Mouse (Mus musculus) thymus, postnatal 10 days (tissue): ENCODE results near the gene Radil.
A peak's percentile ranks its signal among the peaks of the same experiment; 100 is the strongest.

ENCODE experiments used
- DNase-seq, 2 experiments: peaks; one replicate each; pipeline ENCODE4 v3.0.0; 2021; ENCODE audit warnings: low spot score in 2 of 2

The Radil gene

DNA sequence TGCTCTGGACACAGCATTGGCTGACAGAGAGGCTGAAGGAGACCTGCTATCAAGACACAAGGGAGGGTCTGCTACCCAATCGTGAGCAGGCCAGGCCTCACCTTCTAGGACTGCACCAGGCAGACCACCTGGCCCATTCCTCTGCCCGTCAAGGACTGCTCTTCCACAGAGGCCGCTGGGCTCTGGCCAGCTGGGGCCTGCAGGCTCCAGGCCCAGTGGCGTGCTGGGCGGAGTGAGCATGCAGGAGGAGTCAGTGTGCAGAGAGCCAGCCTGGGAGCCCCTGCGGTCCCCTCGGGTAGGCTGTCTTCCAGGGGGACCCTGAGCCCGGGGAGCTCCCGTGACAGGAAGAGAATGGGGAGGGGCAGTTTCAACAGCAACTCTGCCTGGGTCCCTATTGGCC lies 64.2 kb downstream of the Radil start:
- DNase-seq: no peak

DNA sequence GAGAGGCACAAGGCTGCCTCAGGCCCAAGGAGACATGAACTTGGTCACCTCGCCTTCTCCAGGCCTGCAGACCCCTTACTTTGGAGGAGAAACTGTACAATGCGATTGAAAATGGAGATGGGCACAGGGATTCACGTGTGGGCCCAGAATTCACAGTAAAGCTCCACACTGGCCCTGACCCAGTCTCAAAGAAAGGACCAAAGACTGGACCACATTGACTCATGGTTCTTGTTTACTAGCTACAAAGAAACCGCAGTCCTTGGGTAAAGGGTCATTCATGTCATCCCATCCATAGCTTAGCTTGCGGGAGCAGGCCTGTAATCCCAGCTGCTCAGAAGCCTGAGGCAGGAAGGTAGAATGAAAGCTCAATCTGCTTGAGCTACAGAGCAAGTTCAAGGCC lies 67.3 kb downstream of the Radil start:
- DNase-seq: no peak

DNA sequence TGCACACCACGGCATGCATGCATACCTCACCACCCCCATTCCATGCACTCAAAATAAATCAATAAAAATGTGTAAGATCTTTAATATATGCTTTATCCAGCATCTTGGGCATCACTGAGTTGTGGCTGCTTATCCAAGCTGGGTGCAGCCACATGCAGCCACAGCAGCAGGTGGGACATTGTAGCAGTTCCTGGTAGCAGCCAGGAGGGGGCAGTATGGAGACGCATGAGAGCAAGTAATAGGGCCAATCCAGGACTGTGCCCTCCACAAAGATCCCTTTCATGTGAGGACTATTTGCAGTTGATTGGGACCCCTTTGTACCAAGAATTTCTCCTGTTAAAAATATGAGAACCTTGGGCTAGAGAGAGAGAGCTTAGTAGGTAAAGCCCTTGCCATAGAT lies 68.4 kb downstream of the Radil start:
- DNase-seq: no peak

DNA sequence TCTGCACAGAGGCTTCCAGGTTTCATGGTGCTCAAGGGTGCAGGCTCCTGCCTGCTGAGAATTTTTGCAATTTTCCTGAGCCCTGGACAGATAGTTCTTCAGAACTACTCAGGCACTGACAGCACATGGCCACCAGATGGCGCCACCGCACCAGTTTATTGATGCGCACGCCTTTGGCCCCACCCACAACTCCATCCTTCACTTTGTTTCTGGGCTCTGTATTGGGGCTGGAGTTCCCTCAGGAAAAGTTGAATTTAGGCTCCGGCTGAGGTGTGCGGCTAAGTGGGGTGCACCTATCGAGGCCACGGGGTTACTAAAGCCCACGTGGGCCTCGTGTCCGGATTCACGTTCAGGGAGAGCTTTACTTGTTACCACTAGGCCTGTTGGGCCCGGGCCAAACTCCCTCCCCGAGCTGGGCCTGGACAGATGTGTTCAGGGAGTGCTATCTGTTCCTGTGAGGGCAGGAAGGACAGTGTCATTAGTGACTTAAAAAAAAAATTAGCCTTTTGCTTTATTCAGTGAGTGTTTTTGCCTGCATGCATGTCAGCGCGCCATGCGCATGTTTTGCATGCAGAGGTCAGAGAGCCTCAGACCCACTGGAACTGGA lies 72.0 kb downstream of the Radil start:
- DNase-seq: peak in 1 of 2 experiments; percentile 74

DNA sequence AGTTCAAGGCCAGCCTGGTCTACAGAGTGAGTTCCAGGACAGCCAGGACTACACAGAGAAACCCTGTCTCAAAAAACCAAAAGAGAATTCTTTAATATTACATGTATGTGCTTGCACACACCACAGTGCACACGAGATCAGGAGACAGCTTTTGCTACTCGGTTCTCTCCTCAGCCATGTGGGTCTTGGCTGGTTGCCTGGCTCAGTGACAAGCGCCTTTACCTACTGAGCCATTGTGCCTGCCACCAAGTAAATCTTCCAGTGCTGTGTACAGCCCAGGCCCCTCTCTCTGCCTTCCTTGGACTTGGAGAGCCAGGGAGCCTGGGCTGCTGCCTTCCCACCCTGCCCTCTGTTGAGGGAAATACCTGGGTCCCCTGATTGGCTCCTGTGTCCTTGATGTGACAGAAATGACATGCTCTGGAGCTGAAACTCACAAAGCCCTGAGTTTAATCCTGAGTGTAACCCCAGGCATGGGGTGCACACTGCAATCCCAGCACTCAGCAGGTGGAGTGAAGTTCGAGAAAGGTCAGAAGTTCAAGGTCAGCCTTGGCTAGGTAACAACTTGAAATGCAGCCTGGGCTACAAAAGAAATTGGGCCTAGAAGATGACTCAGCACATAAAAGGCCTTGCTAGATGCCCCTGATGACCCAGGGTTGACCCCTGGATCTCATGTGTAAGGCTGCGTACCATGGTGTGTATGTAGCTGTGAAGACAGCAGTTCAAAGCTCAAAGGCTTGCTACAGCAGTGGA lies 72.9 kb downstream of the Radil start:
- no peak for DNase-seq

DNA sequence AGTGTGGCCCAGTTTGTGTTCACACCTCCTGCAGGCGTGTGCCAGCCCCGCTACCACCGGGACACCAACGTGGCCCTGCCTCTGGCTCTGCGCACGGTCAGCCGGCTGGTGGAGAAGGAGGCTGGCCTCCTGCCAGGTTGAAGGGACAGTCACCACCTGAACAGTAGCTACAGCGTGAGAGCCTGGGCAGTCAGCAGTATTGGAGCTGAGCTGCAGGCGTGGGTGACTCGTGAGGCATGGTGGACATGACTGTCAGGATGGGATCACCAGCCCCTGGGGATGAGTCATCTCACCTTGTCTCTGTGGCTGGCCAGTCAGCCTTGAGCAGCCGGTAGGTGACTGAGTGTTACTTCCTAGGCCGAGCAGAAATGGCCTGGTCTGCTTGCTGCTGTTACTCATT lies 73.6 kb downstream of the Radil start:
- DNase-seq: no peak

DNA sequence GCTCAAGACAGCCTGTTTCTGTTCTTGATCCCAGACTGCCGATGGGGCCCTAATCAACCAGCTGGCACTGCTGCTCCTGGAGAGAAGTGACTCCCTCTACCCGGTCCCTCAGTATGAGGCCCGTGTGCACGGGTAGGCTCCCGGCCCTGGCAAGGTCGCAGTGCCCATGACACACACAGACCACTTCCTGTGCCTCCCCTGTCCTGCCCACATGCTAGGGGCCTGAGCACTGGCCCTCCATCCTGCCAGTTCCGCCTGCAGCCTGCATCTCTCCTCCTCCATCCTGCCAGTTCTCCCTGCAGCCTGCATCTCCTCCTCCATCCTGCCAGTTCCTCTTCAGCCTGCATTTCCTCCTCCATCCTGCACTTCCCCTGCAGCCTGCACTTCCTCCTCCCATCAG lies 75.2 kb downstream of the Radil start:
- no peak for DNase-seq

DNA sequence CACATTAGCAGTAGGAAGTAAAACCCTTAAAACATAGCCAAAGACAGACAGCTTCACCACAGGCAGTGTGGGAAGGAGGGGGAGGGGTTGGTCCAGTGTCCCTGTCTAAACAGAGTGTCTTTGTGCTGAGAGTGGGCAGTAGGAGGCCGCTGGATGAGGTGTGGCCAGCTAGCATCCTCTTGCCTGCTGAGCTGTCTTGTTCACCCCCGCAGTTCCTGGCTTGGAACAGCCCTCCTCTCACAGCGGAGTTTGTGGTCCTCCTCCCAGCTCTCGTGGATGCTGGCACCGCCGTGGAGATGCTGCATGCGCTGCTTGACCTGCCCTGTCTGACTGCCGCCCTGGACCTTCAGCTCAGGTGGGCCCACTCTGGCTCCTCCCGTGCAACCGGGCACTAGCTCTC lies 77.2 kb downstream of the Radil start:
- no peak for DNase-seq

DNA sequence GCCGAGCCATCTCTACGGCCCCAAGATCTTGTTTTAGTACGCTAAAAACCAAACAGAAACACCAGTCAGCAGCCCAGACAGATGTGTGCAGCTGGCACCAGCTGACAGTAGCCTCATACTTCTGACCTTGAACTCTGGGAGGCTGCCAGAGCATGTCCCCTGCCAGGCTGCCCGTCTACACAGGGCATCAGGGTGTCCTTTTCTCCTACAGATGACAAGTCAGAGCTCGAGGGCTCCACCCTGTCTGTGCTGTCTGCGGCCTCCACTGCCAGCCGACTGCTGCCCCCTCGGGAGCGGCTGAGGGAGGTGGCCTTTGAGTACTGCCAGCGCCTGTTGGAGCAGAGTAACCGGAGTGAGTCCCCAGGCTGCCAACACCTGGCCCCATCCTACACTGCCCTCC lies 81.1 kb downstream of the Radil start:
- no peak for DNase-seq

DNA sequence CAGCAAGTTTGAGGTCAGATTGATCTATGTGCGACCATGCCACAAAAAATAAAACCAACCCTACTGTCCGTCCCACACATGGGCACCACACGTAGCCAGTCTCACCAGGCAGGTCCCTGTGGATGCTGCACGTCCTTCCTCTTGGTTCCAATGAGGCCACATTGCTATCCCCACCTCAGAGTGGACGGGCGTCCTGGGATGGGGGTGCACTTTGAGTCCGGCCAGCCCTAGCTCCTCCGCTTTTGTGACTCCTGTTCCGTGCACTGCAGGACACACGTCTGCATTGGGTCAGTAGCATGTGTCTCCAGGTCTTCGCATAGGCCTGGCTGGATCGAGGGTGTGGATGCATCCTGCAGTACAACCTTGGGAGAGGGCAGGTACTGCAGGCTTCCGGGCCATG lies 82.5 kb downstream of the Radil start:
- no peak for DNase-seq

DNA sequence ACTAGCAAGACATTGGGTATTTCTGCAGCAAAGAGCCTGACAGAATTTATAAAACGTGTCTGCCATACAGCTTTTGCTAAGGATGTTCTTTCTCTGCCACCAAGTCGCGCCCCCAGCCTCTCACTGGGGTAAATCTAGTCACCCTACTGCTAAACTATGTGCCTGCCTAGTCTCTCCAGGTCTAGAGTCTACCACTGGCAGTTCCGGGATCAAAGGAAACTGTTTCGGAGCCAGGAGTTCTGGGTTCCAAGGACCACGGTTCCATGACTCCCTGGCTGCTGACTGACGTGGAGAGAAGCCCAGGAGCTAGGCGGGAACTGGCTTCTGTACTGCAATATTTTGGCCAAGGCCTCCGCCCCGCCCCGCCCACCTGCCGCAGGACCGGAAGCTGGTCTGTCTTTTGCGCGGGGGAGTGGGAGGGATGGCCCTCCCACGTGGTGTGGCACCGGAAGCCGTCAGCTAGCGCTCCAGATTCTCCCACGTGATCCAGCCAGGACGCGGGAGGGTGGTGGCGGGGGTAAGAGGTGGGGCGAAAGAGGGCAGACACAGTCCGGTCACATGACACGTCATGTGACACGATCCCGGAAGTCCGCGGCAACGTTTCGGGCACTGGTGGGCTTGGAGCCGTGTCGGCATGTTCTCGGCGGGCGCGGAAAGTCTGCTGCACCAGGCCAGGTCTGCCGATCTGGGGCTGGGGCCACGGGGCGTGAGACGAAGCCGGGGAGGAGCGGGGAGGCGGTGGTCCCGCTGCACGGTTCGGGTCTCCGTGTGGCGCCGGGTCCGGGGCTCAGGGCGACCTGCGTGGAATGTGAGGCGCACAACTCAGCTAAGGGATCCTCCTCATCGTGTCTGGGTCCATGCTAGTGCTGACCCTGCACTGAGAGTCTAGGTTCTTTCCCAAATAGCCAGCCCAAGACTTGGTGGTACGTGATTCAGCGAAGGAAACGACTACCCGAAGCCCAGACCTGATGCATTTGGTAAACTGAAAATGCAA lies 87.1 kb downstream of the Radil start, which contains the start of gene Ap5z1:
Gene Ap5z1, plus strand, starts transcription at position 484 of the 994 bp plus-strand sequence.
- DNase-seq: peak; percentile 92 to 95

DNA sequence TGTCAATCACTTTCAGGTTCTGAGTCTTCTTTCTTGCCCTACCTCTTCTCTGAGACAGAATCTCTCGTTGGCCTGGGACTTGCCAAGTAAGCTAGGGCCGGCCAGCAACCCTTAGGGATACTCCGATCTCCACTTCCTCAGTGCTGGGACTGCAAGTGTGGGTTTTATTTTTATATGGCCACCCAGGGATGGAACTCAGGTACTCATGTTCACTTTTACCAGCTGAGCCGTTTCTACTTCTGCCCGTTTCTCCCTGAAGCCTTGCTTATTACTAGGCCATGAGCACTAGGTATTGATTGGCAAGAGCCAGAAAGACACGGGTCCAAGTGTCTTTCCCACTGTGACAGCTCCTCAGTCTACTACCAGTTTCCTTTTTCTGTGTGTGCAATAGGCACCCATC lies 87.9 kb downstream of the Radil start:
- DNase-seq: no peak

DNA sequence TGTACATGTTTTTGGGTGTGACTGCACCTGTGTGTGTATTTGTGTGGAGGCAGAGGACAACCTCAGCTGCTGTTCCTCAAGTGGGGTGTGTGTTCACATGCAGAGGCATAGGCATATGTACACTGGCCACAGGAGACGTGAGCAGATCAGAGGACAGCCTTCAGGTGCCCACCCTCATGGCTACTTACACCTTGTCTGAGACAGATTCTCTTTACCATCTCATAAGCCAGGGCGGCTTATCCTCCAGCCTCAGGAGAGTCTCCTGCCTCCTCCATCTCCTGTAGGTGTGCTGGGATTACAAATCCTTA lies 88.3 kb downstream of the Radil start:
- no peak for DNase-seq

DNA sequence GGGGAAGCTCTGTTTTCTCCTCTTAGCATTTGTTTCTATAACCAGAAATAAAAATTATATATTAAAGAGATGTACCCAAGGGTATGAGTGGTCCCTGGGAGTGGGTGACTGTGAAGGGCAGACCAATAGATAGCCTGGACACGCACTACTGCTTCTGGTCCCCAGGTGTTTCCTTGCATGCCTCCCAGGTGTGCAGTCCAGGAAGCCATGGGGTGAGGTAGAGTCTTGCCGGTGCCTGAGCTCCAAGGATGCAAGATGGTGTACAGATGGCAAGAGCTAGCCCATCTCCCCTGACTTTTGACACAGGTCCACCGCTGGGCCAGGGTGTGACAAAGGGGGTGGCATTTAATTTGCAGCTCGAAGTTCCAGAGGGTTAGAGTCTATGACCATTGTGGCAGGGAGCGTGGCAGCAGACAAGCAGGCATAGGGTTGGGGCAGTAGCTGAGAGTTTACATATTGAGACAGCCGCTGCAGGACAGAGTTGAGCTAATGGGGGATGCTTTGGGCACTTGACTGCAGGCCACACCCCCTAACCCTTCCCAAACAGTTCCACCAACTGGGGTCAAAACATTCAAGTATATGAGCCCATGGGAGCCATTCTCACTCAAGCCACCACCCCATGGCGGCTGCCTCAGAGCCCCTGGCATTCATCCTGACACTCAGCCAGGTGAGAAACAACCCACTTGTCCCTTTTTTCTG lies 88.8 kb downstream of the Radil start:
- no peak for DNase-seq

DNA sequence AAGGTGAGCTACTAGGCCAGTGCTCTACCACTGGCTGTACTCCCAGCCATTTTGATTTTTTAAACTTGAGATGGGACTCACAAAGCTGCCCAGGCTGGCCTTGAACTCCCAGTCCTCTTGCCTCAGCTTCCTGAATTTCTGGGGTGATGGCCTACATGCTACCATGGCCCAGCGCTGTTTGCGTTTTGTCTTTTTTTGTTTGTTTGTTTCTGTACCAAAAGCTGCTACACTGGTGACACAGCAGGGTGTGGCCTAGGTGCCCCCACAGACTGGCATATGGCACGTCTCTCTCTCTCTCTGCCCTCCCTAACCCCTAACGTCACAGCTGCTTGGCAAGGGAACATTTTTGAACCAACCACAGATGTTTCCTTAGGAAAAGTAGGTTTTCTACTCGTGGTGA lies 91.1 kb downstream of the Radil start:
- DNase-seq: no peak

DNA sequence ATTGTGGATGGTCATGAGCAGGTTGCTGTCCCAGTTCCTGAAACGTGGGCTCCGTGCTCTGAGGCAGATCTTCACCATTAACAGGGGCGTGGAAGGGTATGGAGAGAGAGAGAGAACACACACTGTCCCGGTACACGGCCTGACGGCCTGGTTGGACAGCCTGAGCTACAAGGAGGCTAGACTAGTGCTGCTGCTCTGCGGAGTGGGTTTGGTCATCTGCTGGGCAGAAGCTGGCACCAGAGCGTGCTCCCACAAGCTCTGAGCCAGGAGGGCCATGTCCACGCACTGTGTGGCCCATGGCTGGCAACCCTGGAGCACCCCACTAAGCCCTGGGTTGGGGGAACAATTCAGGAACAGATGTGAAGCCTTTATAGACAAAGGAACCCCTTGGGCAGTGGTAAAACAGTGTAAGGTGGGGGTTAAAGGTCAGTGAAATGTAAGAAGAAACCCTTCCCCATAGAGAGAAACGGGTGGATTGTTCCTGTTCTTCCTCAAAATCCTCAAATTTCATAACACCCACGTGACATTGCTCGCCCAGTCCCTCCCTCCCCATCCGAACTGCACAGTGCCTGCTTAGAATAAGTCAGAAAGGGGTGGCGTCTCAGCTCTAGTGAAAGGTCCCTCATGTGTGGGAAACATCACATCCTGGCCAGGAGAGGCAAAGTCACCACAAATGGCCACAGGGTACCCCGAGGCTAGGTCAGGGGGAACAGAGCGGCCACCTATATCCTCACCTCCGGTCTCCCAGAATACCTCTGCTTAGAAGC lies 91.9 kb downstream of the Radil start:
- DNase-seq: no peak

DNA sequence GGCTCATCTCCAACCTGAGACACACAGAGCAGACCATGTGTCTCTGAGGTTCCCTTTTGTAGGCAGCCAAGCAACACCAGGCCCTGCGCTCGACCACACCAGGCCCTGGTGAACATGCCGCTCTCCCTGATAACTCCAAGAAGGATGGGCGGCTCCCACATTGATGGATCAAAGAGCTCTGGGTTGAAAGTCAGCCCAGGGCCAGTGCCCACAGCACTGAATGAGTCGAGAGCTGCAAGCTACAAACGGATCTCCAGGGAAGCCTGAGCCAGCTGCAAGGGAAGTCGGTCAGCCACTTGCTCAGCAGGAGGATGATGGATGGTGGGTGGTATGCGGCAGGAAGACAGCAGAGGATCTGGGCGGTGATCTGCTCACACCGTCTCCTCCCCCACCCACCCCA lies 93.6 kb downstream of the Radil start:
- DNase-seq: no peak

DNA sequence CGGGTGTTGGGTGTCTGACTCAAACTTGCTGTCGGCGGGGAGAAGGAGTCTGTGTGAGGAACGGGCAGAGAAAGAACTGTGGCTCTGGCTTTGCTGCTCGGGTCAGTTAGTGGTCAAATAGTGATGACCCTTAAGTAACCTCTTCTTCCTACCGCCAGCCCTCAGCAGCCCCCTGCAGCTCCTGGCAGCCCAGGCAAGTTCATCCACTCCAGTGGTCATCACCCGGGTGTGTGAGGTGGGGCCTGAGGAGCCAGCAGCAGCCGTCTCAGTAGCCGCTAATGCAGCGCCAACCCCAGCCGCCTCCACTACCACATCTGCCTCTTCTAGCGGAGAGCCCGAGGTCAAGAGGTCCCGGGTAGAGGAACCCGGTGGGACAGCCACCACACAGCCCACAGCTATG lies 94.6 kb downstream of the Radil start:
- no peak for DNase-seq

DNA sequence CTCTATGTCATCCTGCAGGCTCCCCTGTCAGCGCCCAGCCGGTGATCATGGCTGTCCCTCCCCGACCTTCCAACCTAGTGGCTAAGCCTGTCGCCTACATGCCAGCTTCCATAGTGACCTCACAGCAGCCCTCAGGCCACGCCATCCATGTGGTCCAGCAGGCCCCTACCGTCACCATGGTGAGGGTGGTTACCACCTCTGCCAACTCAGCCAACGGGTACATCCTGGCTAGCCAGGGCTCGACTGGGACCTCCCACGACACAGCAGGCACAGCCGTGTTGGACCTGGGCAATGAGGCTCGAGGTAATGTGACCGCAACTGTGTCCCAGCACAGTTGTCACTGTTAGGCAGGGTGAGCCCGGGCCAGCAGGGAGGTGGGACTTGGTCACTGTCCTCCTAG lies 97.2 kb downstream of the Radil start:
- no peak for DNase-seq

DNA sequence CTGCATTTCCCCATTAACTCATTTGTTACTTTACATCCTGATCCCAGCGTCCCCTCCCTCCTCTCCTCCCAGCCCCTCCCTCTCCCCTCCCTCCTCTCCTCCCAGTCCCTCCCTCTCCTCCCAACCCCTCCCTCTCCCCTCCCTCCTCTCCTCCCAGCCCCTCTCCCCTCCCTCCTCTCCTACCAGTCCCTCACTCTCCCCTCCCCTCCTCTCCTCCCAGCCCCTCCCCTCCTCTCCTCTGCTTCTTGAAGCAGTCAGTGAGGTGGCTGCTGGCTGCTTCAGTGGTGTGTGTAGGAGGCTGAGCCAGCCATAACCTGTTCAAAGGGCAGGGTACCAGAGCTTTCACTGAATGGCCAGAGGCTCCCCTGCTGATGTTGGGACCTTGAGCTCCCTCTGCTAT lies 99.1 kb downstream of the Radil start:
- DNase-seq: no peak

DNA sequence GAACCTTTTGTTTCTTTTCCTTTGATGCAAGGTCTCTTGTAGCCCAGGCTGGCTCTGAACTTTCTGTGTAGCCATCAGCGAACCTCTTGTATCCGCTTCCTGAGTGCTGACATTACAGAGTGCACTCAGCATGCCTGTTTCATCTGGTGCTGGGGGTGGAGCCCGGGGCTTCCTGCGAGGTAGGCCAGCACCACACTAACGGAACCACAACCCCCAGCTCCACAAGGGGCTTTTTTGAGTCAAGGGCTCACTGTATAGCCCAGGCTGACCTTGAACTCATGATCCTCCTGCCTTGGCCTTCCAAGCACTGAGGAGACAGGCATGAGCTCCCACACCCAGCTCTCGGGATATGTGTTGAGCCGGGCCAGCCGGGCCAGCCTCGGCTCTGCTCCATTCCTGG lies 100.1 kb downstream of the Radil start:
- DNase-seq: no peak
